Mouse (Mus musculus) Patski (cell line): ENCODE measurements around the gene Vps26b. TPM values are rescaled to one million over a fixed set of nuclear protein-coding genes. Genes with fewer than 3 reads are reported as not detected.
A peak's percentile ranks its signal among the peaks of the same experiment; 100 is the strongest.

Experiments used
- ATAC-seq: fragments of 100-300 bp; one replicate; pipeline ENCODE4 v1.8.0; 2021
- CTCF ChIA-PET: fragments of 350-600 bp; sonication (Branson Sonifier 250); formaldehyde crosslinking; loops from one replicate; lab custom pipeline; 2022; ENCODE audit warnings: inconsistent platforms; lab: Charles Lee
- POLR2A ChIA-PET: fragments of 350-600 bp; sonication (Branson Sonifier 250); formaldehyde crosslinking; loops from one replicate; lab custom pipeline; 2022; ENCODE audit warnings: antibody characterized with exemption, inconsistent platforms; lab: Charles Lee
- DNase-seq: peaks from one replicate; pipeline ENCODE4 v3.0.0-alpha.2; 2011; ENCODE audit warnings: low read depth, low spot score
- H3K27me3 ChIP-seq: fragments of 371-371 bp; one replicate; pipeline ENCODE4 v1.5.1; 2021
- CTCF ChIP-seq: fragments of 100-300 bp; IDR thresholded peaks from one replicate; pipeline ENCODE4 v1.5.1; 2021
- in situ Hi-C: fragments of 300-500 bp; cut with MboI; formaldehyde crosslinking; loops from 3 replicates; pipeline ENCODE4 v1.11.1; 2018; ENCODE audit warnings: low pct_unique_long_range_greater_than_20kb, mixed read lengths
- polyA plus RNA-seq: library from polyadenylated mRNA; unstranded; gene quantifications from one replicate; pipeline ENCODE4 v1.2.3, GENCODE M21; 2021

The Vps26b gene
- polyA plus RNA-seq, 1 experiment from 2014 or later: 36.9 TPM

GRCm38 (mm10) chr9:27023681-27024080 lies 6.2 kb downstream of the Vps26b start:
- no peak for DNase-seq
- no peak for ATAC-seq
- ChIA-PET POLR2A (no interaction called here), CTCF (interaction anchor here (2.7 to 3.1 kb wide), 2 partner anchors 9 to 11 kb away, joined by 9 to 10 read pairs; no protein-coding TSS in a partner anchor)
- in situ Hi-C loops: no loop called here
- TF ChIP-seq CTCF: no peak
- H3K27me3 ChIP-seq: no peaks in the 10 kb centered on the region

GRCm38 (mm10) chr9:27018961-27019360 lies 10.9 kb downstream of the Vps26b start:
- ChIA-PET CTCF (no interaction called here), POLR2A (no interaction called here)

GRCm38 (mm10) chr9:27011572-27011971 lies 18.3 kb downstream of the Vps26b start:
- ChIA-PET CTCF (interaction anchor here (2.7 kb wide), 1 partner anchor 12 kb away, joined by 9 read pairs; no protein-coding TSS in a partner anchor), POLR2A (interaction anchor here (0.6 to 1.2 kb wide), 2 partner anchors 15 to 17 kb away, joined by 3 read pairs; no protein-coding TSS in a partner anchor)
- ATAC-seq: no peak
- H3K27me3 ChIP-seq: no peaks in the 10 kb centered on the region
- in situ Hi-C loops: no loop called here
- no peak for TF ChIP-seq CTCF
- DNase-seq: no peak

More at GRCm38 (mm10) chr9:27018961-27019360, 10.9 kb downstream of the Vps26b start:
- DNase-seq: no peak
- no peak for ATAC-seq
- no peak for TF ChIP-seq CTCF
- in situ Hi-C loops: no loop called here
- no peaks in the 10 kb centered on the region for H3K27me3 ChIP-seq

- POLR2A ChIA-PET: no interaction called here
- in situ Hi-C loops: no loop called here
- CTCF ChIA-PET: interaction anchor here (1.2 kb wide), 1 partner anchor 17 kb away, joined by 3 read pairs; no protein-coding TSS in a partner anchor
- no peaks in the 10 kb centered on the region for H3K27me3 ChIP-seq
- TF ChIP-seq CTCF: no peak
- DNase-seq (no peak), ATAC-seq (no peak)
Observed at GRCm38 (mm10) chr9:27009231-27009630, 20.6 kb downstream of the Vps26b start.

GRCm38 (mm10) chr9:27006866-27007265 lies 23.0 kb downstream of the Vps26b start:
- no peak for TF ChIP-seq CTCF
- CTCF ChIA-PET: interaction anchor here (1.0 kb wide), 1 partner anchor 15 kb away, joined by 3 read pairs; no protein-coding TSS in a partner anchor

GRCm38 (mm10) chr9:27005933-27006332 lies 23.9 kb downstream of the Vps26b start:
- no peak for TF ChIP-seq CTCF
- CTCF ChIA-PET: no interaction called here
- in situ Hi-C loops: no loop called here
- no peaks in the 10 kb centered on the region for H3K27me3 ChIP-seq
- ATAC-seq: no peak
- POLR2A ChIA-PET: interaction anchor here (2.4 kb wide), 1 partner anchor 9 kb away, joined by 6 read pairs; no protein-coding TSS in a partner anchor
- no peak for DNase-seq

More at GRCm38 (mm10) chr9:27006866-27007265, 23.0 kb downstream of the Vps26b start:
- POLR2A ChIA-PET: no interaction called here
- DNase-seq: no peak
- H3K27me3 ChIP-seq: no peaks in the 10 kb centered on the region
- in situ Hi-C loops: no loop called here
- no peak for ATAC-seq

- no peak for ATAC-seq
- in situ Hi-C loops: no loop called here
- DNase-seq: no peak
- ChIA-PET POLR2A (interaction anchor here (2.4 kb wide), 1 partner anchor 10 kb away, joined by 6 read pairs; no protein-coding TSS in a partner anchor), CTCF (interaction anchor here (0.8 to 0.9 kb wide), 2 partner anchors 9 to 19 kb away, joined by 3 read pairs; no protein-coding TSS in a partner anchor)
- no peak for TF ChIP-seq CTCF
- no peaks in the 10 kb centered on the region for H3K27me3 ChIP-seq
Observed at GRCm38 (mm10) chr9:27005231-27005630, 24.6 kb downstream of the Vps26b start.

GRCm38 (mm10) chr9:26999461-27000395 lies 30.1 kb downstream of the Vps26b start, which contains the start of the genes Acad8 and Thyn1:
Gene Acad8, minus strand, starts transcription at chr9:26999566.
Gene Thyn1, plus strand, starts transcription at chr9:26999710.
- H3K27me3 ChIP-seq: no peaks in the 10 kb centered on the region
- peak; percentile 68 for DNase-seq
- ATAC-seq: peak; percentile 99
- TF ChIP-seq CTCF: no peak
- POLR2A ChIA-PET: no interaction called here
- in situ Hi-C loops: no loop called here
- CTCF ChIA-PET: no interaction called here

GRCm38 (mm10) chr9:26998669-26999460 lies 31.0 kb downstream of the Vps26b start:
- POLR2A ChIA-PET: no interaction called here
- DNase-seq: no peak
- H3K27me3 ChIP-seq: no peaks in the 10 kb centered on the region
- in situ Hi-C loops: no loop called here
- CTCF ChIA-PET: no interaction called here
- TF ChIP-seq CTCF: no peak
- peak; percentile 45 for ATAC-seq

GRCm38 (mm10) chr9:26997501-26997900 lies 32.4 kb downstream of the Vps26b start:
- no peak for ATAC-seq
- POLR2A ChIA-PET: no interaction called here
- DNase-seq: no peak
- TF ChIP-seq CTCF: no peak
- CTCF ChIA-PET: no interaction called here
- H3K27me3 ChIP-seq: no peaks in the 10 kb centered on the region
- in situ Hi-C loops: no loop called here
